15 mouse cellular contexts compared by ENCODE assay signal in the genomic region with DNA sequence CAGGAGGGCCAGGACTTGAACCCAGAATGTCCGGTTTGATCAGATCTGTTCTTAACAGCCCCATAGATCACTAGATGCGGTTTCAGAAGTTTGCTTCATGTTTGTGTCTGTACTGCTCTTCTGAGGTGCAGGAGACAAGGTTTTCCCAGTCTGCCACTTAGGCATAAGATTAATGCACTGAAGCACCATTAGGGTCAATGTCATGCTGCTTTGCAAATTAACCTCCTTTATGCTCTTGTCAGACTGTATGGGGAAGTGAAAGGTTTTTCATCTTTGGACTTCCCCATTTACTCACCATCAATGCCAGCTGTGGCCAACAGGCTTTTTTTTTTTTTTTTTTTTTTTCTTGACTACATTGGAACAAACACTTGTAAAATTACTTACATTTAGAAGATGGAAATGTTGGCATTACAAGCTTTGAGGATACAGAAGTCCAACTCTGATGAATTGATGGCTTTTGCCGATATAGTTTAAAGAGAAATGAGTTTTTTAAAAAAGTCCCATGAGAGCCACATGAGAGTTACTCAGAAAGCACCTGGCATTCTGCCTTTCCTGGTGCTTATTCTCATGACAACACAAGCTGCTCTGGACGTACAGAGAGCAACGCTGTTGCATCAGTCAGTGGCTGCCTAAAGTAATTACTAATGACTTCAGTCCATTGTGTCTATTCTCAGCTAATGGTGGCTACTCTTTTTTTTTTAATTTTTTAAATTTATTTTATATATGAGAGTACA.
DNase-seq lines count a peak whose midpoint lies in the region; ATAC-seq and TF ChIP-seq lines count a peak whose summit lies in the region.
"Had no signal": no experiment of that assay in that cellular context is flagged by ENCODE, and none has a peak within 500 bp of the region (broad histone marks: within the 10 kb centered on the region; RNA-seq: fewer than 3 reads in every experiment).

No protein-coding gene starts in this region.

- no peaks in the 10 kb centered on the region for H3K27me3 ChIP-seq in liver, embryonic 16.5 days (ENCODE audit: control insufficient read depth, insufficient read depth, low read depth, low read length)
- no peaks in the 10 kb centered on the region for H3K27me3 ChIP-seq in liver, embryonic 11.5 days (replicated peaks; ENCODE audit: control insufficient read depth, insufficient read depth, low read length)
- H3K27me3 ChIP-seq in CH12.LX (replicated peaks) = no peaks in the 10 kb centered on the region
- H3K27me3 ChIP-seq: heart, embryonic 12.5 days; stomach, embryonic 15.5 days had no signal

- no peak overlapping the region for H3K9ac ChIP-seq in liver, embryonic 16.5 days (ENCODE audit: low read depth, low read length)
- H3K9ac ChIP-seq in liver, embryonic 11.5 days (ENCODE audit: low read depth, low read length) = no peak overlapping the region
- peak overlapping the region; percentile 95 for H3K9ac ChIP-seq in CH12.LX (ENCODE audit: insufficient read depth, low read depth)
- H3K9ac ChIP-seq: heart, embryonic 12.5 days; stomach, embryonic 15.5 days had no signal

- no peak; a peak in 1 of 4 replicates for TF ChIP-seq CTCF in CH12.LX (conservative IDR thresholded peaks at IDR 0.05 in 1 of 2, IDR thresholded peaks at IDR 0.05 in 1 of 2; ENCODE audit: low read depth in 2 of 2, low read length in 2 of 2)
- no peak for TF ChIP-seq CTCF in brain, embryonic 14.5 days (IDR thresholded peaks at IDR 0.05; ENCODE audit: borderline replicate concordance, extremely low read depth, insufficient read depth, insufficient read length)

- 54% methylated on average over 5 of the region's 5 CpGs for WGBS in liver, embryonic 16.5 days (ENCODE audit: insufficient replicate concordance)
- WGBS in liver, embryonic 11.5 days = 87% methylated on average over 5 of the region's 5 CpGs

- TF ChIP-seq POLR2A in CH12.LX (IDR thresholded peaks at IDR 0.05; ENCODE audit: low read depth, low read length) = peak; percentile 42; the same call in 1 of the 2 replicates
- TF ChIP-seq POLR2A in brain, embryonic 14.5 days (IDR thresholded peaks at IDR 0.05; ENCODE audit: borderline replicate concordance, extremely low read depth, insufficient read depth, insufficient read length, poor library complexity, severe bottlenecking) = no peak

- no peaks in the 10 kb centered on the region for H3K9me3 ChIP-seq in liver, embryonic 16.5 days (replicated peaks; ENCODE audit: control insufficient read depth, low read length)
- H3K9me3 ChIP-seq in liver, embryonic 11.5 days (ENCODE audit: control insufficient read depth, low read length) = no peaks in the 10 kb centered on the region; the same call in 1 of the 2 replicates
- no peaks in the 10 kb centered on the region for H3K9me3 ChIP-seq in CH12.LX (replicated peaks; ENCODE audit: low read length)
- H3K9me3 ChIP-seq: G1E; heart, embryonic 12.5 days; stomach, embryonic 15.5 days had no signal

- H3K27ac ChIP-seq in liver, embryonic 16.5 days (ENCODE audit: low read length) = no peak overlapping the region
- H3K27ac ChIP-seq in liver, embryonic 11.5 days (ENCODE audit: low read depth, low read length) = no peak overlapping the region
- H3K27ac ChIP-seq in CH12.LX (ENCODE audit: insufficient read depth, low read depth) = peak overlapping the region; percentile 98
- H3K27ac ChIP-seq: stomach, embryonic 15.5 days had no signal

- no peak overlapping the region for H3K4me3 ChIP-seq in liver, embryonic 16.5 days (ENCODE audit: low read depth, low read length)
- no peak overlapping the region for H3K4me3 ChIP-seq in liver, embryonic 11.5 days (ENCODE audit: low read depth, low read length)
- H3K4me3 ChIP-seq in CH12.LX (replicated peaks in 1 of 3; ENCODE audit: low read depth in 2 of 3, low read length in 2 of 3, poor library complexity in 1 of 3) = peak overlapping the region; percentile 19 to 58 (median 35)
- H3K4me3 ChIP-seq: erythroblast, embryonic 14.5 days; heart, embryonic 12.5 days; stomach, embryonic 15.5 days had no signal

- TF ChIP-seq EP300 in CH12.LX (IDR thresholded peaks at IDR 0.05; ENCODE audit: low read length) = peak; percentile 100

- no peaks in the 10 kb centered on the region for H3K36me3 ChIP-seq in liver, embryonic 16.5 days (ENCODE audit: control insufficient read depth, insufficient read depth)
- H3K36me3 ChIP-seq in liver, embryonic 11.5 days (ENCODE audit: control insufficient read depth, insufficient read depth, low read length) = no peaks in the 10 kb centered on the region
- peaks cover 23 to 38% of the 10 kb centered on the region in 2 experiments for H3K36me3 ChIP-seq in CH12.LX (replicated peaks in 1 of 2; ENCODE audit: control insufficient read depth in 1 of 2, insufficient read depth in 1 of 2, low read length in 1 of 2)
- H3K36me3 ChIP-seq: G1E; heart, embryonic 12.5 days; stomach, embryonic 15.5 days had no signal

- H3K4me1 ChIP-seq in liver, embryonic 16.5 days (ENCODE audit: control insufficient read depth, low read depth, low read length) = no peaks in the 10 kb centered on the region
- H3K4me1 ChIP-seq in liver, embryonic 11.5 days (replicated peaks; ENCODE audit: control insufficient read depth, insufficient read depth, low read length) = no peaks in the 10 kb centered on the region
- H3K4me1 ChIP-seq in CH12.LX (ENCODE audit: control insufficient read depth in 1 of 2, insufficient read depth in 2 of 2) = peaks cover 7 to 28% of the 10 kb centered on the region in 2 experiments
- H3K4me1 ChIP-seq: heart, embryonic 12.5 days; stomach, embryonic 15.5 days had no signal

- peak; percentile 54 for ATAC-seq in liver, embryonic 16.5 days (ENCODE audit: low read depth)
- no peak for ATAC-seq in liver, embryonic 11.5 days (replicated peaks; ENCODE audit: low FRiP score)
- ATAC-seq in monocyte, adult 5-6 weeks (replicated peaks; ENCODE audit: insufficient number of reproducible peaks, low FRiP score, low TSS enrichment, poor library complexity, severe bottlenecking) = peak; percentile 87
- ATAC-seq: activated CD4-positive, CD25-positive, alpha-beta regulatory T cell, adult 4 months; hindbrain, embryonic 16.5 days; lung, postnatal 0 days had no signal

- dilution Hi-C loops in CH12.LX (cut with MboI; ENCODE audit: extremely low pct_ligation_motif_present, extremely low pct_unique_long_range_greater_than_20kb, low sequenced_read_pairs) = no loop called here

- no peak for DNase-seq in liver, embryonic 11.5 days (ENCODE audit: low spot score)
- peak; percentile 90 for DNase-seq in CH12.LX (ENCODE audit: extremely low read depth)
- DNase-seq in brain, embryonic 14.5 days (ENCODE audit: low read depth) = peak; percentile 42
- no peak for DNase-seq in cerebellum, adult 8-10 months
- DNase-seq in right cerebral cortex, postnatal 14 days = no peak
- DNase-seq: cerebellum, postnatal 36 days had no signal

- peak; percentile 9 for TF ChIP-seq RAD21 in CH12.LX (IDR thresholded peaks at IDR 0.05; ENCODE audit: low read depth, low read length)

- H3K4me2 ChIP-seq in liver, embryonic 16.5 days (ENCODE audit: low read depth, low read length) = no peak overlapping the region
- no peak overlapping the region for H3K4me2 ChIP-seq in liver, embryonic 11.5 days
- H3K4me2 ChIP-seq in CH12.LX (ENCODE audit: insufficient read depth, low read depth, poor library complexity, severe bottlenecking) = peak overlapping the region; percentile 64
- H3K4me2 ChIP-seq: heart, embryonic 12.5 days; stomach, embryonic 15.5 days had no signal

- peaks cover 32% of the 10 kb centered on the region for H3K79me2 ChIP-seq in CH12.LX (replicated peaks; ENCODE audit: control insufficient read depth, extremely low read depth, insufficient read depth, poor library complexity, severe bottlenecking)

- in situ Hi-C loops in CH12.LX (cut with MboI; ENCODE audit: low pct_ligation_motif_present, low pct_unique_long_range_greater_than_20kb, low sequenced_read_pairs) = no loop called here

TF ChIP-seq in CH12.LX, 34 proteins besides CTCF, POLR2A, EP300 and RAD21 (continues in another document):
- TF ChIP-seq PAX5 (IDR thresholded peaks at IDR 0.05; ENCODE audit: low read length) (no peak), ZKSCAN1 (IDR thresholded peaks at IDR 0.05; ENCODE audit: borderline replicate concordance, low read depth, low read length) (no peak), SMC3 (IDR thresholded peaks at IDR 0.05; ENCODE audit: low read depth, low read length) (peak; percentile 28), JUND (conservative IDR thresholded peaks at IDR 0.05; ENCODE audit: low read depth, low read length) (peak; percentile 75), MXI1 (IDR thresholded peaks at IDR 0.05; ENCODE audit: low read depth, low read length) (0 out of 2 replicates have a peak, but pooled peaks have one; percentile 30), ETS1 (conservative IDR thresholded peaks at IDR 0.05; ENCODE audit: low read depth, low read length) (peak; percentile 92), ZC3H11A (IDR thresholded peaks at IDR 0.05; ENCODE audit: low read depth, low read length) (no peak), ZNF384 (IDR thresholded peaks at IDR 0.05; ENCODE audit: low read depth, low read length) (peak; percentile 99), ZMIZ1 (IDR thresholded peaks at IDR 0.05; ENCODE audit: low read depth, low read length) (no peak), USF2 (conservative IDR thresholded peaks at IDR 0.05; ENCODE audit: low read depth, low read length) (no peak), NELFE (IDR thresholded peaks at IDR 0.05; ENCODE audit: low read depth, low read length) (0 out of 2 replicates have a peak, but pooled peaks have one; percentile 11), KAT2A (IDR thresholded peaks at IDR 0.05; ENCODE audit: insufficient replicate concordance, low read length) (no peak), CHD2 (IDR thresholded peaks at IDR 0.05; ENCODE audit: low read length) (peak; percentile 84), TBP (conservative IDR thresholded peaks at IDR 0.05; ENCODE audit: low read depth, low read length) (peak; percentile 86), UBTF (IDR thresholded peaks at IDR 0.05; ENCODE audit: low read depth, low read length) (no peak), GABPA (IDR thresholded peaks at IDR 0.05; ENCODE audit: insufficient replicate concordance, low read depth, low read length) (no peak), TCF12 (IDR thresholded peaks at IDR 0.05; ENCODE audit: low read depth, low read length) (peak; percentile 97), MAFK (IDR thresholded peaks at IDR 0.05; ENCODE audit: insufficient replicate concordance, low read length) (peak; percentile 82), POLR2AphosphoS2 (IDR thresholded peaks at IDR 0.05; ENCODE audit: low read depth, low read length) (no peak), RCOR1 (conservative IDR thresholded peaks at IDR 0.05; ENCODE audit: low read depth, low read length) (peak; percentile 93), MAZ (IDR thresholded peaks at IDR 0.05; ENCODE audit: low read depth, low read length) (0 out of 2 replicates have a peak, but pooled peaks have one; percentile 11), E2F4 (IDR thresholded peaks at IDR 0.05; ENCODE audit: insufficient replicate concordance, low read depth, low read length) (peak; percentile 73; the same call in 1 of the 2 replicates), IRF4 (IDR thresholded peaks at IDR 0.05; ENCODE audit: low read depth, low read length) (peak; percentile 97), USF1 (IDR thresholded peaks at IDR 0.05; ENCODE audit: low read depth, low read length) (no peak)

Comparison
In these comparisons a context has a peak if more than half of its experiments do, and no peak if none do; other contexts are left out.
1. H3K4me3 ChIP-seq: peak in CH12.LX (3 of 3); none in liver, embryonic 16.5 days (single experiment) and liver, embryonic 11.5 days (single experiment).
2. DNase-seq: peak in CH12.LX (single experiment) and brain, embryonic 14.5 days (single experiment); none in liver, embryonic 11.5 days (single experiment), cerebellum, adult 8-10 months (single experiment) and right cerebral cortex, postnatal 14 days (single experiment).